Mouse (Mus musculus): ENCODE measurements at regions not wholly inside any gene's neighbourhood (a gene's known extent, or its start where the extent isn't known, plus 50 kb on each side); places are given as distances from the start of the nearest gene placed in this dataset.

- TF ChIP-seq POLR2A (IDR thresholded peaks at IDR 0.05; ENCODE audit: insufficient read depth, low read depth, low read length), result no peak
- no peak for TF ChIP-seq CTCF (IDR thresholded peaks at IDR 0.05)
- TF ChIP-seq EP300 (IDR thresholded peaks at IDR 0.05; ENCODE audit: insufficient read depth, low read depth, low read length), result no peak
These were observed 697.2 kb upstream of the Tmem132c start for GRCm38 (mm10) chr5:126544261-126544976.

All from heart, adult 2 months (tissue).